Mouse (Mus musculus): Measurements from ENCODE around the gene Panx3.

GRCm38 (mm10) chr9:37627263-37627662 is 41.8 kb downstream of the Panx3 start:
- TF ChIP-seq POLR2A (IDR thresholded peaks at IDR 0.05; ENCODE audit: extremely low read depth, insufficient read depth, low read length) (no peak), CTCF (IDR thresholded peaks at IDR 0.05; ENCODE audit: extremely low read depth, insufficient read depth, low read length) (no peak)

Measured in cortical plate, adult 2 months (tissue).